Mouse (Mus musculus) thymus, adult 2 months (tissue): ENCODE measurements around the gene Med13.

Experiments
- CTCF ChIP-seq: fragments of 200-500 bp; IDR thresholded peaks from 2 replicates; pipeline ENCODE4 v1.5.1; 2012; ENCODE audit warnings: mild to moderate bottlenecking, control low read depth, low read length, moderate library complexity, borderline replicate concordance; ENCODE audit not compliant: control insufficient read depth, poor library complexity, insufficient read depth; ENCODE audit errors: extremely low read depth
- POLR2A ChIP-seq: fragments of 200-500 bp; IDR thresholded peaks from 2 replicates; pipeline ENCODE4 v1.6.1; 2012; ENCODE audit warnings: mild to moderate bottlenecking, low read length, control low read depth, moderate library complexity; ENCODE audit not compliant: control insufficient read depth, poor library complexity, insufficient read depth; ENCODE audit errors: extremely low read depth

- TF ChIP-seq CTCF (no peak), POLR2A (no peak)
Measured at GRCm38 (mm10) chr11:86382520-86383157, 25.2 kb upstream of the Med13 start.
